Mouse (Mus musculus) neutrophil, adult 5-6 weeks (primary cell): ENCODE results near the gene Stoml1. TPM values are rescaled to one million over a fixed set of nuclear protein-coding genes. Genes with fewer than 3 reads are reported as not detected.

ENCODE experiments used
- ATAC-seq: fragments of 151-379, 151-347 bp; 2 replicates; pipeline ENCODE4 v1.8.0; 2017; ENCODE audit warnings: mild to moderate bottlenecking, moderate TSS enrichment; ENCODE audit not compliant: insufficient number of reproducible peaks, poor library complexity, low FRiP score, severe bottlenecking; ENCODE audit errors: extremely low read depth
- total RNA-seq: library from RNA; stranded (forward); fragments of 200-1000 nt; gene quantifications from 2 replicates; pipeline ENCODE4 v1.2.3, GENCODE M21; 2017

The Stoml1 gene
- total RNA-seq, 1 experiment from 2014 or later = 37.6 TPM

DNA sequence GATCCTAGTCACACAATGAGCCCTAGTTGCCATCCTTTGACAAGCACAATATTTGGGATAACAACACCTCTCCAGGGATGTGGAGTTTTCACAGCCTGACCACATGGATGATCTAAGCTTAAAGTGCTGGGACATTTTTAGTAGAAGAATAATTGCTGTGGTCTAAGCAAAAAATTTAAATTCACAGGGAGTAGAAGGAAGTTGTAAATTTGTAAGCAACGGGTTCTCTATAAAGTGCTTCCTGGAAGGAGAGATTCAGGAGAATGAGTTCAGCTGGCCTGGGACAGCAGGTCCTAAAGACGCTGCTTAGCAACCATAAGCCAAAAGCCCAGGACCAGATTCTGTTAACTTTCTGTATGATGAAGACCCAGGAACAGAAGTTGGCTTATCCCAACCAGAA, 36.9 kb downstream of the Stoml1 start:
- no peak for ATAC-seq

DNA sequence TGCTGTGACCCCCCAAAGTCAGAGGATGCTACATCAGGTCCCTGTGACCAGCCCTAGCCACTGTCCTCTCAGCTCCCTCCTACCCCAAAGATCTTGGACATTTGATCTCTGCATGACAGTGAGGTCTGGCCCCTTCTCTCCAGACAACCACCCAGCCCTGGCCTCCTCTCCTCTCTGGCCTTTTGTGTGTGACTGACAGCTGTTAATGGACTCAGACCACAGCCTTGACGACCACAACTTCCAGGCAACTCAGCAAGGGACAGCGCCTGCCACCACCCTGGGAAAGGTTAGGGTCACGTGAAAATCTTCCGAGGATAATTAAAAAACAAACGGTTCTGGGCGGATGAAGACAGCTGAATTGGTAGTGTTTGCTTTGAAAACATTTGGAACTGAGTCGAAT, 41.6 kb downstream of the Stoml1 start:
- ATAC-seq = no peak

DNA sequence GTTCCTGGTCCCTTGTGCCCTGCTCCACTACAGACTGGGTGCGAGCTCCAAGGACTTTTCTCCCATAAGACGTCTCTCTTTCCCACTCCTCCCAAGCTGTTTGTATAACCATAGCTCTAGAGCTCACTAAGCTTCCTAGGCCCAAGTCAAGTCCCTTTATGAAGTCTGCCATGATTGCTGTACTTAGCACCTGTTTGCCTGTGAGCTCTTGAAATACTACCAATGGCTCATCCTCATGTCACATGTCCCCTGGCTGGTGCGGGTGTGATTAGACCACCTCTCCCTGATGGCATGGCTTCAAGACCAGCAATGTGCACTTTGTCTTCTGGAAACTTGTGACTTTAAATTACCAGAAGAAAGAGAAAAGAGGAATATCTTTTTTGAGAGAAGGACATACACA, 42.4 kb downstream of the Stoml1 start:
- ATAC-seq = no peak

DNA sequence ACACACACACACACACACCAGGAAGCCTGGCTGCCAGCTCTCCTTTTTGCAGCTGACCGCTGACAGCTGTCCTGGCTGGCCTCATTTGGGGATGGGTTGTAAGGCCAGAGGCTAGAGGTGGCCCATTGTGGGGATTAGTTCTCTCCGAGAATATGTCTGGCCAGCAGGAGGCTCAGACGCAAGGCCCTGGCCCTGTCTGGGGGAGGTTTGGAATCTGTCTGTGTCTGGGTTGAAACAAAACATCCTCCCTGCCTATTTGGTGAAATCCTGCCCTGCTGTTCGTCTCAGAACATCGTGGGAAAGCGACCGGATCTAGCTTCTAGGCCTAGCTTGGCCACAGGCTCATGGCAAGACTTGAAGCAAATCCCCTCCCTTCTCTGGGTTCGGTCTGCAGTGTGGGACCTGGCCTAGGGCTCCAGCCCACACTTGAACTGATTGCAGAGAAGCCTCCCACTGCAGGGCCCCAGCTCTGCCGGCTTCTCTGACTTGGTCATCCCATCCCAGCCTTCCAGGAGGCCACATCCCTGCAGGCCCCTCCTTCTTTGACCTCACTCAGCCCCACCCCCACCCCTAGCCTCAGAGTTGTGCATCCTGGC, 42.9 kb downstream of the Stoml1 start:
- ATAC-seq = no peak

DNA sequence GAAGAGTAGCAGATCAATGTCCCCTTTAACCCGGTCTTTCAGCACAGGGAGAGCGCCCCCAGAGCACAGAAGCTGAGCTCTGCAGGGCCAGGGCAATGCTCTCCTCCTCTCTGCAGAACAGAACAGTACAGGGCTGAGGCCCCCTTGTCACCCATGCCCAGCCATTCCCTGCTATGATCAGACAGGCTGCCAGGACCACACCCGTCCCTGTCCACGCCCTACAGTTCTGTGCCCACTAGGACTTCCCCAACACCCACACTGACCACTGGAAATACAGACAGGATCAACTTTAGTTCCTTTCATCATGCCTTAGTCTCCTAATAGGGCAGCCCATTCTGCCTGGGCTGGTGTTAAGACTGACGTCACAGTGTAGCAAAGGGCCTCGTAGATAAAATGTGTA, 44.1 kb downstream of the Stoml1 start:
- no peak for ATAC-seq

DNA sequence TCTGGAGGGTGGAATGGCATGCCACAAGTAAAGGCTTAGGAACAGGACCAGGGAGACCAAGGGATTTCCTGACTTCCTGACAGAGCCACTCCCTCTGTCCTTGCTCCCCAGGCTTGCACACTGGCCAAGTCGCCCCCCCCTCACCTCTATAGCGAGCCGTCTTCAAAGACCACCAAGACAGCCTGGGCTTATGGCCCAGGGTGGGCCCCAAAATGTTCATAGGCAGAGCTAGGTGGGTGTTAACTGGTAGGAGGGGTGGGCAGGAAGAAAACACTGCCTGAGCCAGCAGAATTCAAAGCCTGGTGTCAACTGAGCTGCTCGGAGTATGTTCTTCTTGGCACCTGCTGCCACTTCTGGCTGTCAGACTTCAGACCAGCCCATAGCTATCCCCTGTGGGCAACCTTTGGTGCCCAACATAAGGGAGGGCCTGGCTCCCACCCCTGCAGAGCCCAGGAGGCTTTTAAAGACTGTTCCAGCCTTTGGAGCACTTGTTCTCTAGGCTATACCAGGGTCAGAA, 45.1 kb downstream of the Stoml1 start:
- ATAC-seq = no peak

DNA sequence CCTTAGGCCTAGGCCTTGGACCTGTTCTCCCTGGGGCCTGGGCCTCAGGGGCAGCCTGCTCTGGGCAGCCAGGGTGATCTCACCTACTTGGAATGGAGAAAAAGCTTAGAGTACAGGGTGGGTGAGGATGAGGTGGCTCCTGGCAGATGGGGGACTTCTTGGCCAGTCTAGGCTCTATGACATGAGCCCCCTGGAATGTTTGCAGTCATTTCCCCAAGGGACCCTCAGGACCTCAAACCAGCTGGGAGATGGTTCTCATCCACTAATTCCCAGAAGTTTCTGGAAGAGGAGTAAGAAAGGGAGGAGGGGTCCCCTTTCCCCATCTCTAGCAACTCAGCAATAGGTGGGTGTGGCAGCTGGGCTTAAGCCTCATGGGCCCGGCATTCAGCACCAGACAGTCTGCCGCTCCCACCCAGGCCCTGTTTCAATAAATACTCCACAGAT, 46.4 kb downstream of the Stoml1 start:
- ATAC-seq = no peak

DNA sequence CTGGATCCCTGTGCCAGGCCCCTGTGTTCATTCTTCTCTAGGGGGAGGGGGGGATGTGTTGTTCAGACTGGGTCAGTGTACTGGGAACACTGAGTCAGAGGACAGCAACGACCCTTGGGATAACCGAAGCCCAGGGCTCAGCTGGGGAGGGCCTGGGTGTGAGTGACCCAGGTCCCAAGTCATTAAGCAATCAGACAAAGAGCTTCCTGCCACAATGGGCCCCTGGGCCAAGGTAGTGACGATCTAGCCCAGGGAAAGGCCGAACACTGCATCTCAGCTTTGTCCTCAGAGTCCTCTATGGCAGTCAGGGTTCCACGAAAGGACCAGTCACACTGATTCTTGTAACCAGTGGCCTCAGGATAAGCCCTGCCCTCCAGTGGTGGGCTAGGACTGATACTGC, 50.2 kb downstream of the Stoml1 start:
- ATAC-seq = no peak

DNA sequence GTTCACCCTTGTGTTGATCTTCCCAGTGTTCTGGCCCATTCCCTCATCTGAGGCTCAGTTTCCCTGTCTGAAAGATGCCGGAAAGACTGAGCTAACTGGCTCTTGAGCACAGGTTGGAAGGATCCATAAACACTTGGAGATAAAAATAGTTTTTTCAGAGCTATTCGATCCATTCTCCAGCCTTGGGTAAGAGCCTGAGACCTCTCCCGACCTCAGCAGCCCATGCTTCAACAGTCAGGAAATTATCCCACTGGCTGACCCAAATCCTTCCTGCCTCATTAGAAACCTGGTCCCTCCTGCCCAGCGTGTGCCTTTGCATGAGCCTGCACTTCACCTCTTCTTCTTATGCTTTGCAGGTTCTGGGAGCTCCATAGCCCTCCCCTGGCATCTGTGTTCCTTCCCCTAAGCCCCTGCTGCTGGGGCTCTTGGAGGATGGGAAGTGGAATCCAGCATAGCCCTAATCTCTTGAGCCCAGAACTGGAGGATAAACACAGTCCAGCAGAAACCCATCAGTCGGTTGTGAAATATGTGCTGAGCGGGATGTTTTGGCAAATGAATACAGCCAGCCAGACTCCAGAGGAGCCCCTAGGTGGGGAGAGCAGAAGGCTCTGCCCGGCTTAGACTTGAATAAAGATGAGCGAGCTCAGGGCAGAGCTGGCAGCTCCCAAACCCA, 50.8 kb downstream of the Stoml1 start:
- ATAC-seq = no peak

DNA sequence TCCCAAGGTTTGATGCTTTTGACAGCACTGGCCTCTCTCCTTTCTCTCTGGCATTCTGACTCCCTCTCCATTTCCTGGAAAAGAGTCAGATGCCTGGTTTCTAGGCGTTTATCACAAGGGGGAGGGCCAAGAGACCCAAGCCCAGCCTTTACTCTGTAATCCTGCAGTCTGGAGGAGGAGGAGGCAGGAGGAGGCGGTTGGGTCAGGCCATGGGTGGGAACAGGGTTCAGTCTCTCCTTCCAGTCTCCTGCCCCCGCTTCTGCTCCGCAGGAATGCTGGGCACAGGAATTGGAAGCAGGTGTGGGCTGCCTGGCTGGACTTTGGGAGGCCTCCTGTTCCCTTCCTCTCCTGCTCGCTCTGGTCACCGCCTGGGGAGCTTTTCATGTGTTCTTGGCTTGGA, 52.7 kb downstream of the Stoml1 start:
- ATAC-seq = no peak

DNA sequence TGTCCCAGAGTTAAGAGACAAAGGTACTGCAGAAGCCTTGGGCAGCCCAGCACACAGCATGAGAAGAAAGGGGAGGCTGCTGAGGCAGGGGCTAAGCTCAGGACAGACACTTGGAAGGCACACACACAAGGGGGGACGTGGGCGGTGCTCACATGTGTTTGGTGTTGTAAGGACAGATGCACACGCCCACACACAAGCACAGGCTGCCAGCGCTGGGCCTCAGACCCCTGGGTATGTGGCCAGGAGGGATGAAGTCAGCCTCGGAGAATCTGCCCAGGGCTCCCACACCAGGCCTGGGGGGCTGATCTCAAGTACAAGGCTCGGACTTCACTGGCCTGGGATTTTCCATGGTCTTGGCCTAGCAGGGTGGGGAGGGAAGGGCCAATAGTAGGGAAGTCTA, 55.4 kb downstream of the Stoml1 start:
- no peak for ATAC-seq

DNA sequence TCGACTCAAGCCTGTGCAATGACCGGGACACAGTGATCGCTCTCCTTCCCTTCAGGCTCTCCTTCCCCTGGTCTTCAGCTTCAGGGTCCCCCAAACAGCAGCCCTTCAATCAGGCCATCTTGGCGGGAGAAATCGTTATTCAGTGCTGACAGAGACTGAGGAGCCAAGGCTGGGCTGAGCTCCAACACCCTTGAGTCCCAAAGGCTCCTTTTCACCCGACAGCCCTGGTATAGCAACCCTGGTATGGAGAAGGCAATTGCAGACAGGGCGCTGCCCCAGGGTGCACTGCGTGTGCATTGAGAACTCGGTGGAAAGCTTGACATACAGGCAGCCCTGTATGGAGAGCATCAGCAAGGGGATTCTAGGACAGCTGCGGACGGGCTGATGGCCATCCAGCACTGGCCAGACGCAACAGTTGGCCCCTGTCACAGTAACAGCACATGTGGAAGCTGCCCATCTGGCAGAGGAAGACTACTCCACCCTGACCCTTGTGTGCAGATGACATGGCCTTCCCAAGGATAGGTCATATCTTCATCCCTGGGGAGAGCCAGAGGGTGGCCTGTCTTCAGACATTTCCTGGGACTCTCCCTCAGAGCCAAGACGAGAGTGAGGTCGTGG, 57.2 kb downstream of the Stoml1 start:
- ATAC-seq = no peak

DNA sequence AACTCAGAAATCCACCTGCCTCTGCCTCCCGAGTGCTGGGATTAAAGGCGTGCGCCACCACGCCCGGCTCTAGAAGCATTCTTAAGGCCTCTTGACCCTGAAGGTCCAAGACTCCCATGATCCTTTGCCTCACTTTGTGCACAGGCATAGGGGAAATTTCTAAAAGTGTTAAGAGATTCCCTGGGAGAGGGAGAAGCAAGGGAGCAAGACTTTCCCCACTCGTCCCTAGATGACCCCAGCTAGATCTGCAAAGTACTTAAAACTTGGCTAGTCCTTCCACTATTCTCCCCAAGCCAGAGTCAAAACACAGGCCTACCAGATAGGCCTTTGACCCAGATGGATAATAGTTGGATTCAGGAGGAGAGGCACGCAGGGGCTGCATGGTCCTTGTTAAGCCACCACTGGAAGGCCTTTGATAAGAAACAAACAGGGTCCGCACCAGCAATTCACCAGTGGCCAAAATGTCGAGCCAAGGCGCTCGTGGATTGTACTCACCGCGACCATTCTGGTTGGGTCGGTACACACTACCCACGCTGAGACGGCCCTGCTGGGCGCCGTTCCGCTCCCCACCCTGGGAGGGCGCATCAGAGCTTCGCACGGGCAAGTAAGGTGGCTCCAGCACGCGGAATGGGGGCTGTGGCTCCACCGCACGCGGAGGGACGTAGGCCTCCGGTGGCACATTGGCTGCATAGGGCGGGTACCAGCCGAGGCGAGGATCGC, 58.4 kb downstream of the Stoml1 start:
- ATAC-seq = no peak

Other genes starting within 250 kb of the Stoml1 start
- gene Cyp11a1, start 246.8 kb upstream of the Stoml1 start, total RNA-seq = 2.6 and 2.7 TPM in 2 replicates
- gene Stra6, start 189.4 kb upstream of the Stoml1 start, total RNA-seq = not detected in 2 replicates
- gene Ccdc33, start 134.3 kb upstream of the Stoml1 start, total RNA-seq = not detected in 2 replicates
- not detected in 2 replicates for gene Islr, start 48.9 kb upstream of the Stoml1 start, total RNA-seq
- 0.86 and 1.4 TPM in 2 replicates for gene Islr2, start 48.8 kb upstream of the Stoml1 start, total RNA-seq
- gene Pml, start 3.4 kb upstream of the Stoml1 start, total RNA-seq = 91.2 and 103 TPM in 2 replicates
- not detected in 2 replicates for gene Loxl1, start 60.0 kb downstream of the Stoml1 start, total RNA-seq
- not detected in 2 replicates for gene Tbc1d21, start 117.3 kb downstream of the Stoml1 start, total RNA-seq
- gene Insyn1, start 235.4 kb downstream of the Stoml1 start, total RNA-seq = not detected in 2 replicates